Mouse (Mus musculus) urinary bladder, postnatal 4 days (tissue): ENCODE results near the gene Msx1.

Experiments
- DNase-seq, 2 experiments: peaks; one replicate each; pipeline ENCODE4 v3.0.0; 2021 to 2022; ENCODE audit warnings: low spot score in 2 of 2

Msx1 gene

GRCm38 (mm10) chr5:37825611-37826445 lies 1.4 kb upstream of the Msx1 start:
- no peak for DNase-seq

GRCm38 (mm10) chr5:37825111-37825600 lies 773 bp upstream of the Msx1 start:
- DNase-seq = no peak

GRCm38 (mm10) chr5:37823721-37824460 lies 492 bp downstream of the Msx1 start:
- no peak for DNase-seq

- no peak for DNase-seq
Measured at GRCm38 (mm10) chr5:37822791-37823720, 1.3 kb downstream of the Msx1 start.

GRCm38 (mm10) chr5:37822116-37822707 lies 2.2 kb downstream of the Msx1 start:
- no peak for DNase-seq

- no peak for DNase-seq
Measured at GRCm38 (mm10) chr5:37821111-37821601, 3.2 kb downstream of the Msx1 start.

GRCm38 (mm10) chr5:37820689-37821088 lies 3.7 kb downstream of the Msx1 start:
- DNase-seq = no peak

- DNase-seq = no peak
Measured at GRCm38 (mm10) chr5:37819971-37820370, 4.4 kb downstream of the Msx1 start.

GRCm38 (mm10) chr5:37819541-37819940 lies 4.8 kb downstream of the Msx1 start:
- DNase-seq = no peak

GRCm38 (mm10) chr5:37818533-37819215 lies 5.7 kb downstream of the Msx1 start:
- DNase-seq = no peak

GRCm38 (mm10) chr5:37817658-37818532 lies 6.5 kb downstream of the Msx1 start:
- DNase-seq = no peak

GRCm38 (mm10) chr5:37816907-37817657 lies 7.3 kb downstream of the Msx1 start:
- DNase-seq = peak; percentile 28 to 75

GRCm38 (mm10) chr5:37815909-37816308 lies 8.5 kb downstream of the Msx1 start:
- no peak for DNase-seq

GRCm38 (mm10) chr5:37814169-37814568 lies 10.2 kb downstream of the Msx1 start:
- DNase-seq = no peak

- DNase-seq = no peak
Measured at GRCm38 (mm10) chr5:37805291-37805690, 19.1 kb downstream of the Msx1 start.

- DNase-seq = no peak
Measured at GRCm38 (mm10) chr5:37804512-37805118, 19.8 kb downstream of the Msx1 start.

- DNase-seq = no peak
Measured at GRCm38 (mm10) chr5:37797251-37797650, 27.1 kb downstream of the Msx1 start.

GRCm38 (mm10) chr5:37796751-37797150 lies 27.6 kb downstream of the Msx1 start:
- no peak for DNase-seq
